Mouse (Mus musculus): Measurements from ENCODE around the gene Pld3.
"Not testable (repeated sequence)": the region's sequence is repeated elsewhere in the genome, so short reads cannot be mapped to it uniquely, and the experiment has no call there.

Gene Pld3

DNA sequence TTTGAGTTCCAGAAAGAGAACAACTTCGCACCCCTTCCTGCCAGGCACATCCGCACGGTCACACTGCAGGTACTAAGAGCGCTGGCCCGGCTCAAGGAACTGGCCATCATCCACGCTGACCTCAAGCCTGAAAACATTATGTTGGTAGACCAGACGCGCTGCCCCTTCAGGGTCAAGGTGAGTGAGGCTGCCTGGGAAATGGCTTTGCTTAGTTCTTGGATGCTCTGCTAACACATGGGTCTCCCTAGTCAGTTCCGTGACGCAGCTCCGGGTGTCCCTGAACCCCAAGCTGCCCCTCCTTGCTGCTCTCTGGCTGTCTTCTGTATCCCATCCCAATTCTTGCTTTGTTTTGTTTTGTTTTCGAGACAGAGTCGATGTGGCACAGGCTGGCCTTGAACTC, 29.2 kb downstream of the Pld3 start:
- no peak for DNase-seq (ENCODE audit: low spot score)

DNA sequence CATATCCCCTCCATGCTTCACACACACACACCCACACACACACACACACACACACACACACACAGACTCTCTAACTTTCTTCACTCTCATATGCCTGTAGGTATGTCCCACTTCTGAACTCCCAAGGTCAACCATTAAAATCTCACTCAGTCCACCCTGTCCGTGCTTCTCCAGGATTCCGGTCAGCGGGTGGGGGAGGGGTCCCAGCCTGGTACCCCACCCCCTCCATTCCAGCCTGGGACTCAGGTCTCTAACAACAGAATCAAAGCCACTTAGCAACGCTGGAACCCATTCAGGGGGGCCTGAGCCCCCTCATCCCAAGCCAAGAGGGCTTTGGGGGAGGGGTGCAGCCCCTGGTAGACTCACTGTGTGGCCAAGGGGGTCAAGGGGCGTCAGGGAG, 30.1 kb downstream of the Pld3 start, which contains the start of gene Hipk4:
Gene Hipk4, plus strand, starts transcription at position 301 of the 400 bp plus-strand sequence.
- DNase-seq (ENCODE audit: low spot score): no peak

DNA sequence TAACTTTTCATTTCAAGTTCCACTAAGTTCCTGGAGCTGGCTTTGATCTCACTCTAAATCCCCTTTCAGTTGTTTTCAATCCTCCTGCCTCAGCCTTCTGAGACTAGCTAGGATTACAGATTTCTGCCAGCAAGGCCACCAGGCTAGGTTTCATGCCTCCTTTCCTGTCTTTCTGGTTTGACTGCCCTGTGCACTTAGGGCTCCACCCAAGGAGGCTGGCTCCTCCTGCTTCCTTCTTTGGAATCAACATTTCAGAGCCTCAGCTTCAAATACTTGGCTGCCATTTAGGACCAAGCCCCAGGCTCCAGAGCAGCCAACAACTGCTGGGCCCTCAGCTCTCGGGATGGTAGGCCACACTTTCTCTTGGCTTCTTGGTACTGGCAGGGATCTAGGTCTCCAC, 32.4 kb downstream of the Pld3 start:
- DNase-seq (ENCODE audit: low spot score): no peak

DNA sequence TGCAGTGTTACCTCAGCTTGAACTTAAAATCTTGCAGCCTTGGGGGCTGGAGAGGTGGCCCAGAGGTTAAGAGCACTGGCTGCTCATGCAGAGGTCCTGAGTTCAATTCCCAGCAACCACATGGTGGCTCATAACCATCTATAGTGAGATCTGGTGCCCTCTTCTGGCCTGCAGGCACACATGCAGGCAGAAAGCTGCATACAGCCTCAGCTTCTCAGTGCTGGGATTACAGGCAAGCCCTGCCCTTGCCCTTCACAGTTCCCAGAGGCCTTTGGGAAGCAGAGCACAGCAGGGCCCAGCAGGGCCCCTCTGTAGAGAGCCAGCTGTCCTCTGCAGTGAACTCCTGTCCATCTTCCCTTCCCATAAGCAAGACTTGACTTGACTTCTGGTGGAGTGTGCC, 32.9 kb downstream of the Pld3 start:
- no peak for DNase-seq (ENCODE audit: low spot score)

DNA sequence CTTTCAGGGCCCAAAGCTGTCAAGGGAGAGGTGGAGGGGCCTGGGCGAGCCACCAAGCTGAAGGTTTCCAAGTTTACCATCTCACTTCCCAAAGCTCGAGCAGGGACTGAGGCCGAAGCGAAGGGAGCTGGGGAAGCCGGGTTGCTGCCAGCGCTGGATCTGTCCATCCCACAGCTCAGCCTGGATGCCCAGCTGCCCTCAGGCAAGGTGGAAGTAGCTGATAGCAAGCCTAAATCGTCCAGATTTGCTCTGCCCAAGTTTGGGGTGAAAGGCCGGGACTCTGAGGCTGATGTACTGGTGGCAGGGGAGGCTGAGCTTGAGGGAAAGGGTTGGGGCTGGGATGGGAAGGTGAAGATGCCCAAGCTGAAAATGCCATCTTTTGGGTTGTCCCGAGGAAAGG, 34.7 kb downstream of the Pld3 start:
- no peak for DNase-seq (ENCODE audit: low spot score)

DNA sequence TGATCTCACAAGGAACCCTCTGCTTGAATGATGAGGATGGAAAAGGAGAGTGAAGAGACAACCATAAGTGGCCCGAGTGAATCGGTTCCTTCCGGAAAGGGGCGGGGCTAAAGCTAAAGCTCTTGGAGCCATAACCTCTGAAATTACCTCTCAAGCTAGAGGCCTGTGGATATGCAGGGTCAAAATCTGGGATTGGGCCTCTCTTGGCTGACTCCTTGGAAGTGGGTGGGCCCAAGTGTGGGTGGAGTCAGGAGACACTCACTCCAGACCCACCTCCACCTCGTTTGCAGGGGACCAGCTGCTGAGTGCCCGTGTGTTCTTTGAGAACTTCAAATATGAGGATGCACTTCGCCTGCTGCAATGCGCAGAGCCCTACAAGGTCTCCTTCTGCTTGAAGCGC, 38.1 kb downstream of the Pld3 start:
- no peak for DNase-seq (ENCODE audit: low spot score)

DNA sequence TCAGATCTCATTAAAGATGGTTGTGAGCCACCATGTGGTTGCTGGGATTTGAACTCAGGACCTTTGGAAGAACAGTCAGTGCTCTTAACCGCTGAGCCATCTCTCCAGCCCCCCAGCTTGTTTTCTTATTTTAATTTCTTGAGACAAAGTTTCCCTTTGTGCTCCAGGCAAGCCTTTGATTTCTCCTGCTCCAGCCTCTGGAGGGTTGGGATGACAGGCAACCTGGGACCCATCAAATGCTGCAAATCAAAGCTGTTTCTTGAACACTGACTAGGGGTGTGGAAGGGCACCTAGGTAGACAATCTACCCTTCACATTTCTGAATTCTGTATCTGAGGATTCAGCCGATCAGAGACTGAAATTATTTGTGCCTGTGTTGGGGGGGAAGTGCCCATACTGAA, 42.2 kb downstream of the Pld3 start:
- no peak for DNase-seq (ENCODE audit: low spot score)

DNA sequence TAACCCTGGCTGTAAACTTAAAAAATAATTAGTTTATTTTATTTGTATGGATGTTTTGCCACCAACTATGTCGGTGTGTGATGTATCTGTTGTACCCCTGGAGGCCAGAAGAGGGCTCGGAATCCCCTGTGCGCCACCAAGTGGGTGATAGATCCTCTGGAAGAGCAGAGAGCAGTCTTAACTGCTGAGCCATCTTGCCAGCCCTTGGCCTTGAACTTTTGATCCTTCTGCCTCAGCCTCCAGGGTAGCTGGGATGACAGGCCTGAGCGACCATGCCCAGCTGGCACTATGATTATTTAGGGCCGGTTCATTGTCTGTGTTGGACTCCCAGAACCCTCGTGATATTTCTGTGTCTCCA, 44.4 kb downstream of the Pld3 start:
- peak; percentile 53 for DNase-seq (ENCODE audit: low spot score)

DNA sequence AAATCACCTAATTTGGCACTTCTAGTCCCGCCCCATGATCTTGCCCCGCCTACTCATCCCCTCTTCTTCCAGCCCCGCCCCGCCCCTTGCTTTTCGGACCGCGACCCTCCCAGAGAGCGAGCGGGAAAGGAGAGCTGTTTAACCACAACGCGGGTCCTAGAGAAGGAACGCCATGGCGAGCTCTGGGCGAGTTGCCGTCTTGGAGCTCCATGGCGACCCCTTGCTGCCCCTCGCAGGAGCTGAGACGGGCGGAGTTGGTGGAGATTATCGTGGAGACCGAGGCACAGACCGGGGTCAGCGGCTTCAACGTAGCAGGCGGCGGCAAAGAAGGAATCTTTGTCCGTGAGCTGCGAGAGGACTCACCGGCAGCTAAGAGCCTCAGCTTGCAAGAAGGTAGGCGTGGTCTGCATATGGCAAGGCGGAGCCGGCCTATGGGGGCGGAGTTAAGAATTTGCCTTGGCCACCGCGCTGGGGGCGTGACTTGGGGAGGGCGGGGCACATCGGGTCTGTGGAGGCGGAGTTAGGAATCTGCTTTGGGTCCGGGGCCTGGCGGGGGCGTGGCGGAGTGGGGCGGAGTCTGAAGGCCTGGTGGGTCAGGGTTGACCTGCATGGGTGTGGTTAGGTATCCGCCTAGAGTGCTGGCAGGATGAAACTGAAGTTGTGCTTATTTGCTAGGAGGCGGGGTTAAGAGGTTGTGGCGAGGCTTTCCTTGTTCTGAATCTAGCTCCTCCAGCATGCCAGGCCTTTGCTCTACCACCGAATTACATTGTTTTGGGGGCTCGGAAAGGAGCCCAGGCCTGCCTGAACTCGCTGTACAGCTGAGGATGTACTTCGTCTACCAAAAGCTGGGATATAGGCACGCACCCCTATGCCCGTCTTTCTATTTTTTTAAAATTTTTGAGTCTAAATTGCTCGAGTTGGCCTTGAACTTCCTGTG, 45.0 kb downstream of the Pld3 start:
- DNase-seq (ENCODE audit: low spot score): peak; percentile 98

DNA sequence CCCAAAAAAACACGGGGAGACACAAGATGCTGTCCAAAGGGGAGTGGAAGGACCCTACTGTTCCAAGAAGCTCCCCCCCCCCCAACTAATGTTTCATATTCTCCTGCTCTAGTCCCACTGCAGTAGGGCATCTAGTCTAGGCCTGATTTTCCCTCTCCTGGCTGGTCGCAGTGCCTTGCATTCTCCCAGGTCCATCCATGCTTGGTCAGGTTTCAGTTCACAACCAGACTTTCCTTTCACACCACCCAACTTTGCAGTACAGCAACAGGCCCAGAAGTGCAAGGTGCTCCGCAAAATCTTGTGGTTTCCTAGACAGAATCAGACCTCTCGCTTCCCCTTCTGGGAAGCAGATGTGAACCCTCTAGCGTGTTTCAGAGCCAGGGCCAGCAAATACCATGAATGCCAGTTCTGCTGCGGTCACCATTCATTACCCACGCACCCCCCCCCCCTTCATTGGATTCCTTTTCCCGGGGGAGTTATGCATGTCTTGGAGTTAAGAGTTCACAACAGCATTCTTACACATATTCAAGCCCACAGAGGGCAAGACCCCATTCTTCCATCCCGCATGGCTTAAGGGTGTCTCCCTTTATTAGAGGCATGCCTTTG, 46.1 kb downstream of the Pld3 start:
- no peak for DNase-seq (ENCODE audit: low spot score)

DNA sequence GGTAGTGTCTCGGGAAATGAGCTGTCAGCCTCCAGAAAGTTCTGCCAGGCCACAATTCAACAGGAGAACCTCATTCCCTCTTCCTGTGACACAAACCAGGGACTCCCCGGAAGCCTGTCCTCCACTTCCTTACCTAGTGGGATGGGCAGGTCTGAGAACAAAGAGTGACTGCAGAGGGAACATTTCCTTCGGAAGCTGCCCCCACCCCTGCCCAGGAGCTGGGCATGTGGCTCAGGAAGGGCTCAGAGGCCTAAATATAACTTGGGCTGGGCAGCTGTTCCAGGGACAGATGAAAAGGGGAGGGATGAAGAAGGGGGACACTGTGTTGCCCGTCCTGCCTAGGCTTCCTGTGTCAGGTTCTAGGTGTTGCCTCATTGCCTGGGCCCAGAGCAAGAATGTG, 51.4 kb downstream of the Pld3 start:
- no peak for DNase-seq (ENCODE audit: low spot score)

DNA sequence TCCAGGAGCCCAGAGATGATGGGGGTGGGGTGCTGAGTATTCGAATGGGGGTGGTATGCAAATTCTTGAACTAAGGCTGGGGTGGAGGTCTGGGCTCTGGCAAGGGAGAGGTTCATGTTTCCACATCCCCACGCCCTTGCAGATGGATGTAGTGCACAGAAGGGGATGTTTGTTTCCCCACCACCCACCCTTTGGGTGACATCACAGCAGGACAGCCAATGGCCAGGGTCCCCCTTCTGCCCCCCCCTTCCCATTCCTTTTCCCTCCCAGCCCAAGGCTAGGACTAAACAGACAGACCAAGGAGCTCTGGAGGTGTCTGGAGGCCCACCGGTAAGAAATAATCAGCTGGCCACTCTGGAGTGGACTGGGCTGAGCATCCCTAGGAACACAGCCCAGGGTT, 54.0 kb downstream of the Pld3 start, which contains the start of gene Prx:
Gene Prx, plus strand, starts transcription at position 289 of the 400 bp plus-strand sequence.
- no peak for DNase-seq (ENCODE audit: low spot score)

DNA sequence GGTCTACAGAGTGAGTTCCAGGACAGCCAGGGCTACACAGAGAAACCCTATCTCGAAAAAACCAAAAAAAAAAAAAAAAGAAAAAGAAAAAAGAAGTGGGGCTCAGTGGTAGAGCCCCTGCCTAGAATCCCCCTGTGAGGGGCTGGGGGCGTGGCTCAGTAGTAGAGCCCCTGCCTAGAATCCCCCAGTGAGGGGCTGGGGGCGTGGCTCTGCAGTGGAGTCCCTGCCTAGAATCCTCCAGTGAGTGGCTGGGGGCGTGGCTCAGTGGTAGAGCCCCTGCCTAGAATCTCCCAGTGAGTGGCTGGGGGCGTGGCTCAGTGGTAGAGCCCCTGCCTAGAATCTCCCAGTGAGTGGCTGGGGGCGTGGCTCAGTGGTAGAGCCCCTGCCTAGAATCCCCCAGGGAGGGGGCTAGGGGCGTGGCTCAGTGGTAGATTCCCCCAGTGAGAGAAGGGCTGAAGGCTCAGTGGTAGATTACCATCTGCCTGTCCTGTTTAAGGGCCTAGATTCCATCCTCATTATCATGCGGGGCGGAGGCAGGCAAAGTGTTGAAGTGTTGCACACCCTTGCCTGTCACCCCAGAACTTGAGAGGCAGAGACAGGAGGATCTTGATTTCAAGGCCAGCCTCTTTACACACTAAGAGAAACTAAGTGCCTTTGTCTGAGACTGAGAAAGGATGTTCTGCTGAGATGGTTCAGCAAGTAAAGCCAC, 58.2 kb downstream of the Pld3 start:
- DNase-seq (ENCODE audit: low spot score): not testable (repeated sequence)

DNA sequence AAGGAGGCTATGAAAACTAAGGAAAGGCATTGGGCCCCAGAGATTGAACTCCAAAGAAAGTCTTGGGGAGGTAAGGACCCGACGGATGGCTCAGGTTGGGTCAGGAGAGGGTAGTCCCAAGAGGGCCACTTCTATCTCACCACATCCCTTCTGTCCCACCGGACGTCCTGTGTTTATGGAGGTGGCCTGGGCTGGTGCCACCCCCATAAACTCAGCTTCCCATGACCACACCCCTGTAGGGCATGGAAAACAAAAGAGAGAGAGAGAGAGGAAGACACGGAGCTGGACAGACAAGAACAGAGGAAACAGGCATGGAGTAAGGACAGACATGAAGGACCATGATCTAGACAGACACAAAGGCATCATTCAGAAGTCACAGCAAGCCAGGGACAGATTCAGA, 59.6 kb downstream of the Pld3 start:
- DNase-seq (ENCODE audit: low spot score): no peak

DNA sequence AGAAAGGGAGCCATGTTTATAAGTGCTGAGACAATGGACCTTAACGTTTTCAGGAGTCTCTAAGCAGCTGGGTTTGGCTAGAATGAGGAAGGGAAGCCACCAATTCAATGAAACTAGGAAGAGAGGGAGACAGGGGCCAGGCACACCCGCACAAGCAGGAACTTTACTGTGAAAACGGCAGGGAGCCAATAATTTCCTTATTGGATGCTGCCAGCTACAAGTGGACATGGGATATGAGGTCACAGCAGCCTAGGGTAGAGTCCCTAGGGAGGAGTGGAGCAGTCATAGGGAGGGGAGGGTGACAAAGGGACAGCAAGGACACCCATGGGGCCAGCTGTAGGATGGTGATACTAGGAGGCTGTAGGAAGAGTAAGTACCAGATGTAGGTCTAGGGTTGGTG, 60.0 kb downstream of the Pld3 start:
- DNase-seq (ENCODE audit: low spot score): no peak

DNA sequence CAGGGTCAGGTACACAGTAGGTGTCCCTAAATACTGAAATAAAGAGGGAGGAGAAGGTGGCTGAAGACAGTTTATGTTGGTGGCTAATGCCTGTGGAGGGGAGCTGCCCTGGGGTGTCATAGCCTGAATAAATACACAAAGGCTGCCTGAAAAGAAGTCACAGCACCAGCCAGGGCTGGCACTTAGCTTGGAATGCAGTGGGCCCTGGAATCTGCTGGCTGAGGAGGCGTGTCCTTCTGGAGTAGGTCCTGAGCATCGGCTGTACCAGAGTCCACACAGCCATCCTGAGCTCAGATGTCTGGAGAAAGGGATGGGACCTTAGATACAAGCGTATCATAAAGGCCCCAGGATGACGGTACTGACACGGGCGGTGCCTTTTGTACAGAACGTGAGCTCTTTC, 61.2 kb downstream of the Pld3 start:
- no peak for DNase-seq (ENCODE audit: low spot score)

DNA sequence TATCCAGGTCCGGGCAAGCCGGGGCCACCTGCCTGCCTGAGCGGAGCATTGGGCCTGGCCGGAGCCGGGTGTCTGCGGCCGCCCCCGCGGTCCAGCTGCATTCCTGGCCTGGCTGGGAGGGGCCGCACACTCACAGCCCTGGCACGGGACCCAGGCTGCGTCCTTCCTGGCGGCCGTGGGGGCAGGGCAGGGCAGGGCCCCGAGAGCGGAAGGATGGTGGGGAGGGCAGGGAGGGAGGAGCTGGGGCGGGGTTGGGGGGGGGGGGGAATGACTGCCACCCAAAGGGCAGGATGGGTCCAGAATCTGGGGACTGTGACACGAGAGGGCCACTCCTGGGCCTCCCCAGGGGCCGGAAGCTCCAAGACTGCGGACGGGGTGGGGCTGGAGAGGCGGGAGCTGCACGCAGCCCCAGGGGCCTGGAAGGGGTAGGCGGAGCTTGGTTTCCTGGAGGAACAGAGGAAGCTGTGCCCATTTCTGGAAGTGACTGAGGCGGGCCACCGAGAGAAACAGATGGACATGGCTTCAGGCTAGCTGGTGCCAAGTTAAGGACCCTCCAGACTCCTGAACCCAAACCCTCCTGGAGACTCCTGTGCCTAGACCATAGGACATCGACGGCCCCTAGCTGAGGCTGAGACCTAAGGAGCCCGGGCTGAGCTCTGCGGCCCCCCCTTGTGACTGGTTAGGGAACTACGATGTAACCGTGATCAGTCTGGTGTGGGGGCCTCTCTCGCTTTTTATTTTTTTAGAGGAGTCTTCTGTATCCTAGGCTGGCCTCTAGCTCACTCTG, 62.3 kb downstream of the Pld3 start:
- DNase-seq (ENCODE audit: low spot score): peak; percentile 92

DNA sequence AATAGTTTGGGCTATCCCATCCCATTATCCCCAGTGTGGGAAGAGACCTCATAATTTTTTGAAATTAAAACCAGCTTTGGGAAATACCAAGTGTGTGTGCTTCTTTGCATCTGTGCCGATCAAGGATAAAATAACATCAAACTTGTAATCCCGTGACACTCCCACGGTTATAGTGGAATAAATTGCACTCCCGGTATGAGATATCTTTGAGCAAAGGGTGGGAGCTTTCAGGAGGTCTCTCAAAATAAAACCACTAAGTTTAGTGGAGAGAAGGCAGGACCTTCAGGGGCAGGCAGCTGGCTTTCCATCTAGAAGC, 62.8 kb downstream of the Pld3 start:
- DNase-seq (ENCODE audit: low spot score): no peak

DNA sequence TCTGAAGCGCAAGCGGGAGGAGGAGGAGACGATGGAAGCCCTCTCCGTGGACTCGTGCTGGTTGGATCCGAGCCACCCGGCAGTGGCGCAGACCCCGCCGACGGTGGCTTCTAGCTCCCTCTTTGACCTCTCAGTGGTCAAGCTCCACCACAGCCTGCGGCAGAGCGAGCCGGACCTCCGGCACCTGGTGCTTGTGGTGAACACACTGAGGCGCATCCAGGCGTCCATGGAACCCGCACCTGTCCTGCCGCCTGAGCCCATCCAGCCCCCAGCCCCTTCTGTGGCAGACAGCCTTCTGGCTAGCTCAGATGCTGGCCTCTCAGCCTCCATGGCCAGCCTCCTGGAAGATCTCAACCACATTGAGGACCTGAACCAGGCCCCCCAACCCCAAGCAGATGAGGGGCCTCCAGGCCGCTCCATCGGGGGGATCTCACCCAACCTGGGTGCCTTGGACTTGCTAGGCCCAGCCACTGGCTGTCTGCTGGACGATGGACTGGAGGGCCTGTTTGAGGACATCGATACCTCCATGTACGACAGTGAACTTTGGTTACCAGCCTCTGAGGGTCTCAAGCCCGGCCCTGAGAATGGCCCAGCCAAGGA, 63.6 kb downstream of the Pld3 start:
- no peak for DNase-seq (ENCODE audit: low spot score)

DNA sequence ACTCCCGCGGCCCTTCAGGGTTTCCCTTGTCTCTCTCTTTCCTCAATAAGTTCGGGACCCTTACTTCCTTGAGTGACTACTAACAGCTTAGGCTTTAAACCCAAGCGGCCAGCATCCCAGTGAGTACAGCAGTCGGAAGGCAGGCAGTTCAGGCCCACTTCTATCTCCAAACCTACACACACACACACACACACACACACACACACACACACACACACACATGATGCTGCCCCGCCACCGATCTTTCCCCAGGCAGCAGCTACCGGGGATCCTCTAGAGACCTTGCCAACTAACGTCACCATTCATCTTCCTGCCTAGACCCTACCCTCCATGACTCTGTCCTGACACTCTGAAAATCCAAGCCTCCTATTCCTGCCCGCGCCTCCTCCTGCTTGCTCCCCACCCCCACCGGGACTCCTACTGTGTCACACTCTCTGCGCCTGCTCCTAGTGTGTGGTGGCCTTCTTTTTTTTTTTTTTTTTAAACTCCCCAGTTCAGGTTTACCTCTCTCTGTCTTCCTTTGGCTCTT, 65.2 kb downstream of the Pld3 start:
- no peak for DNase-seq (ENCODE audit: low spot score)

Measured in ovary, postnatal 14 days (tissue).